Mouse (Mus musculus) neural tube, embryonic 13.5 days (tissue): ENCODE results near the gene Mrps6. TPM values are rescaled to one million over a fixed set of nuclear protein-coding genes. Genes with fewer than 3 reads are reported as not detected.
A peak's percentile ranks its signal among the peaks of the same experiment; 100 is the strongest.
"Not testable (repeated sequence)": the region's sequence is repeated elsewhere in the genome, so short reads cannot be mapped to it uniquely, and the experiment has no call there.

Experiments used
- ATAC-seq: fragments of 200-750 bp; cut with Nextera tagmentation; 2 replicates; pipeline ENCODE4 v1.8.0; 2017; ENCODE audit warnings: low read depth, mild to moderate bottlenecking, moderate TSS enrichment, moderate library complexity
- H3K27ac ChIP-seq: fragments of 300-500 bp; sonication (generic); replicated peaks from 2 replicates; pipeline ENCODE4 v1.5.1; 2015; ENCODE audit warnings: moderate library complexity, mild to moderate bottlenecking, inconsistent platforms
- H3K27me3 ChIP-seq: fragments of 300-500 bp; sonication (generic); 2 replicates; pipeline ENCODE4 v1.6.1; 2015; ENCODE audit warnings: mild to moderate bottlenecking, inconsistent platforms
- H3K36me3 ChIP-seq: fragments of 300-500 bp; sonication (generic); 2 replicates; pipeline ENCODE4 v1.6.1; 2015; ENCODE audit warnings: mild to moderate bottlenecking, inconsistent platforms
- H3K4me1 ChIP-seq: fragments of 300-500 bp; sonication (generic); replicated peaks from 2 replicates; pipeline ENCODE4 v1.6.1; 2015; ENCODE audit warnings: inconsistent platforms
- H3K4me2 ChIP-seq: fragments of 300-500 bp; sonication (generic); 2 replicates; pipeline ENCODE4 v1.6.1; 2015; ENCODE audit warnings: inconsistent platforms, mild to moderate bottlenecking, moderate library complexity
- H3K4me3 ChIP-seq: fragments of 300-500 bp; sonication (generic); 2 replicates; pipeline ENCODE4 v1.5.1; 2015; ENCODE audit warnings: mild to moderate bottlenecking, inconsistent platforms
- H3K9ac ChIP-seq: fragments of 300-500 bp; sonication (generic); 2 replicates; pipeline ENCODE4 v1.6.1; 2015; ENCODE audit warnings: moderate library complexity, mild to moderate bottlenecking, inconsistent platforms
- H3K9me3 ChIP-seq: fragments of 300-500 bp; sonication (generic); 2 replicates; pipeline ENCODE4 v1.6.1; 2016; ENCODE audit warnings: inconsistent platforms
- WGBS: fragments of 180-500 bp; shearing (Covaris S2); methylation state at CpG from one replicate; pipeline ENCODE4 v1.1.7; 2015; 5-methylcytosine and 5-hydroxymethylcytosine counted together
- polyA plus RNA-seq: library from polyadenylated mRNA; unstranded; fragments of >200 nt; fragmentation: Nextera tagmentation; extraction: Ambion mirVana; gene quantifications from 2 replicates; pipeline ENCODE4 v1.2.1, GENCODE M21; 2015

The Mrps6 gene
- polyA plus RNA-seq, 1 experiment from 2014 or later, result 167 TPM

DNA sequence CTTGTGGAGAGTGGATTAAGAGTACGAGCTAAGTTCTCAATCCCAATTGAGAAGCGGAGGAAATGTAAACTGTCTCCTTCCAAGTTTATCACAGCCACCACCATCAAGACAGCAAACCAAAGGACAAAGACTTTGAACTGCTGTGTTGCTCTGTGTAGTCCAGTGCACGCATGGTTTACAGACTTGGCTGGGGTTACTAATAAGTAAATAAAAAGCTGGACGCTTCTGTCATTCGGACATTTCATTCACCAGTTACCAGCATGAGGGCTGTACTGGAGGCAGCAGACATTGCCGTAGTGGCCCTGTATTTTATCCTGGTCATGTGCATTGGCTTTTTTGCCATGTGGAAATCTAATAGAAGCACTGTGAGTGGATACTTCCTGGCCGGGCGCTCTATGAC, 18.7 kb downstream of the Mrps6 start:
- Histone ChIP-seq H3K9ac (no peak overlapping the region), H3K27me3 (no peaks in the 10 kb centered on the region), H3K27ac (no peak overlapping the region), H3K4me2 (no peak overlapping the region), H3K4me1 (no peaks in the 10 kb centered on the region), H3K4me3 (no peak overlapping the region), H3K36me3 (peaks cover 36% of the 10 kb centered on the region), H3K9me3 (no peaks in the 10 kb centered on the region)
- 95% methylated on average over 8 of the region's 8 CpGs for WGBS
- ATAC-seq, result no peak

DNA sequence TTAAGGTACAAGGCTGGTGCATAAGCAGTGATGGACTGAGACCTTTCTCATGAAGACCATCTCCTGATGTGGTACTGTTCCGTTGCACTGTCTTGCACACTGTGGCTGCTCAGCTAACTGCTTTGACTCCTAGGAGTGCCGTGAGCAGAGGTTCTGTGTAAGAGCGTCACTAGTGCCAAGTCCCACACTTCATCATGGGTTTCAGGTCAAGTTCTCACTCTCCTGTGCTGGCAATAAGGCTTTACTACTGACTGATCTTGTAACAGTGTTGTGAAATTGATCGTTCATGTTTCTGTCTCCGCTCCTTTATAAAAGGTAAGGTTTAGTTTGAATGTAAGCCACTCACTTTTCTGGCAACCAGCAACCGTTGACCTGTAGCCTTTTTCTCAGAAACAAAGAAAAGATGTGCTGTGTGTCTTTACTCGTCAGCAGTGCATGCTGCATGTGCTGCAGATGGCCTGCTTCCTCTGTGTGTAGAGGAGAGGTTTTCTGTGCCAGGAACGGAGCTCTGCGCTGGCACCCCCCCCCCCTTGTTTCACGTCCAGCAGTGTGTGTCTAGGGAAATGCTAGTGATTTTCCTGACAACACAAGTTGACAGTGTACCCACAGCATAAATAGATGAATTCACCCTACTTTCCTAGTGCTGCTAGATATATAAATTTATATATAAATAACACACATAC, 25.8 kb downstream of the Mrps6 start:
- Histone ChIP-seq H3K9ac (no peak overlapping the region), H3K36me3 (peaks cover 19% of the 10 kb centered on the region), H3K9me3 (no peaks in the 10 kb centered on the region), H3K4me2 (no peak overlapping the region), H3K27ac (no peak overlapping the region), H3K27me3 (no peaks in the 10 kb centered on the region), H3K4me3 (no peak overlapping the region), H3K4me1 (peaks cover 9% of the 10 kb centered on the region; the same call in 1 of the 2 replicates)
- WGBS, result 79% methylated on average over 10 of the region's 10 CpGs
- ATAC-seq, result no peak

- WGBS, result 55% methylated on average over 3 of the region's 3 CpGs
- no peak overlapping the region for H3K4me3 ChIP-seq
- H3K27me3 ChIP-seq, result no peaks in the 10 kb centered on the region
- H3K9ac ChIP-seq, result no peak overlapping the region
- peaks cover 6% of the 10 kb centered on the region; the same call in 1 of the 2 replicates for H3K4me1 ChIP-seq
- peaks cover 3% of the 10 kb centered on the region; the same call in 1 of the 2 replicates for H3K36me3 ChIP-seq
- no peaks in the 10 kb centered on the region for H3K9me3 ChIP-seq
- H3K4me2 ChIP-seq, result no peak overlapping the region
- no peak overlapping the region for H3K27ac ChIP-seq
- no peak for ATAC-seq
These were observed 31.2 kb downstream of the Mrps6 start for GRCm38 (mm10) chr16:92089225-92089624.

DNA sequence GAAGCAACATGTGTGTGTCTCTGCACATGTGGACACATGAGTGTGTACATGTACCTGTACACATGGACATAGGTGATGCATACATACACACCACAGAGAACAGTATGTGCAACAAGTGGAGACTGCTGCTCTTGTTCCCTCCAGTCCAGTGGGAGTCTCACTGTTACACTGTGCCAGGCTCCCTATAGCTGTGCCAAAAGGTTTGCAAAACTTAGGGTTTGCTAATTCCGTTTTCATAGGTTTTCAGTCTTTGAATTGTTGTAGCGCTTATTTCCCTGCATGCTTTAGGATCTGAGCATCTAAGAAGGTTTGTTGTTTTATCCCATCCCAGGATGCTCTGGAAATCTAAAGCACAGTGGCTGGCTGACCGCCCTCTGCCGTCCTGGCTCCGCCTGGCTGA, 33.8 kb downstream of the Mrps6 start:
- Histone ChIP-seq H3K9ac (no peak overlapping the region), H3K4me1 (peaks cover 3% of the 10 kb centered on the region; the same call in 1 of the 2 replicates), H3K36me3 (peaks cover 7% of the 10 kb centered on the region; the same call in 1 of the 2 replicates), H3K9me3 (no peaks in the 10 kb centered on the region), H3K4me3 (no peak overlapping the region), H3K4me2 (no peak overlapping the region), H3K27me3 (no peaks in the 10 kb centered on the region), H3K27ac (no peak overlapping the region)
- 84% methylated on average over 5 of the region's 5 CpGs for WGBS
- ATAC-seq, result no peak

GRCm38 (mm10) chr16:92098351-92099051, 40.4 kb downstream of the Mrps6 start:
- 58% methylated on average over 10 of the region's 10 CpGs for WGBS
- peaks cover 36% of the 10 kb centered on the region for H3K4me1 ChIP-seq
- ATAC-seq, result no peak
- no peaks in the 10 kb centered on the region for H3K9me3 ChIP-seq
- H3K4me2 ChIP-seq, result no peak overlapping the region
- H3K36me3 ChIP-seq, result peaks cover 16% of the 10 kb centered on the region
- no peaks in the 10 kb centered on the region for H3K27me3 ChIP-seq
- H3K4me3 ChIP-seq, result no peak overlapping the region
- H3K9ac ChIP-seq, result no peak overlapping the region
- no peak overlapping the region for H3K27ac ChIP-seq

GRCm38 (mm10) chr16:92099598-92099997, 41.5 kb downstream of the Mrps6 start:
- 0 out of 2 replicates have a peak overlapping the region, but pooled peaks have one; percentile 18 for H3K27ac ChIP-seq
- no peak overlapping the region for H3K4me2 ChIP-seq
- WGBS, result 89% methylated on average over 16 of the region's 16 CpGs
- H3K36me3 ChIP-seq, result peaks cover 10% of the 10 kb centered on the region
- H3K4me3 ChIP-seq, result no peak overlapping the region
- H3K4me1 ChIP-seq, result peaks cover 45% of the 10 kb centered on the region
- H3K9ac ChIP-seq, result no peak overlapping the region
- H3K27me3 ChIP-seq, result no peaks in the 10 kb centered on the region
- ATAC-seq, result no peak
- no peaks in the 10 kb centered on the region for H3K9me3 ChIP-seq

DNA sequence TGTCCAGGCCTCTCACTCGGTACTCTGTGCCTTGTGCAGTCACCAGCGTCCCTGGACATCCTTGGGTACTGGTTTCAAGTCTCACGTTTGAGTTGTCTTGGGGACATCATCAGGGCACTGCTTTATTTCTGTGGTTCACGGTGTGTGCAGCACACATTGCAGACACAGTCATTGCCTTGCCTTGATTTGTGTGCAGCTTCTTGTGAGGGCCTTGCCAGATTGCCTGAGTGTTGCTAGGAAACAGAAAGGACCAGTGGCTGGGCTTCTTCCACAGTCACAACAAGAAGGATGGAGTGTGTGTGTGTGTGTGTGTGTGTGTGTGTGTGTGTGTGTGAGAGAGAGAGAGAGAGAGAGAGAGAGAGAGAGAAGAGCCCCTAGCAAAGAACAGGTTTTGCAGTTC, 42.0 kb downstream of the Mrps6 start:
- no peak overlapping the region for H3K9ac ChIP-seq
- H3K27me3 ChIP-seq, result no peaks in the 10 kb centered on the region
- peaks cover 45% of the 10 kb centered on the region for H3K4me1 ChIP-seq
- WGBS, result 55% methylated on average over 4 of the region's 4 CpGs
- H3K27ac ChIP-seq, result 0 out of 2 replicates have a peak overlapping the region, but pooled peaks have one; percentile 18
- ATAC-seq, result peak; percentile 60
- no peak overlapping the region for H3K4me2 ChIP-seq
- no peak overlapping the region for H3K4me3 ChIP-seq
- H3K36me3 ChIP-seq, result peaks cover 10% of the 10 kb centered on the region; the same call in 1 of the 2 replicates
- no peaks in the 10 kb centered on the region for H3K9me3 ChIP-seq

GRCm38 (mm10) chr16:92102115-92102514, 44.0 kb downstream of the Mrps6 start:
- Histone ChIP-seq H3K27me3 (no peaks in the 10 kb centered on the region), H3K9me3 (no peaks in the 10 kb centered on the region), H3K4me2 (no peak overlapping the region), H3K36me3 (peaks cover 12% of the 10 kb centered on the region; the same call in 1 of the 2 replicates), H3K27ac (no peak overlapping the region), H3K9ac (no peak overlapping the region), H3K4me1 (peaks cover 45% of the 10 kb centered on the region), H3K4me3 (no peak overlapping the region)
- ATAC-seq, result no peak
- WGBS, result 80% methylated on average over 5 of the region's 5 CpGs

DNA sequence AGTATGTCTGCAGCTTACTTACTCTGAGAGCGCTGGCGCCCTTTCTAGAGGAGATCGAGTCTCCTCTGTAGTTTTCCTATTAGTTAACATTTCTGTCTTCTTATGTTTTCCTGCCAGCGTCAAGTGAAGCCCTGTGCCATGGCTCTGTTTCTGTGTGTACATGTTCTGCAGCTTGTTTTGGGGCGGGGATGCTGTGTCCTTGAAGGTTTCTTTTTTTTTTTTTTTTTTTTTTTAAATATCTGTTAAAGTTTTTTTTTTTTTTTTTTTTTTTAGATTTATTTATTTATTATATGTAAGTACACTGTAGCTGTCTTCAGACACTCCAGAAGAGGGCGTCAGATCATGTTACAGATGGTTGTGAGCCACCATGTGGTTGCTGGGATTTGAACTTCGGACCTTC, 44.9 kb downstream of the Mrps6 start:
- Histone ChIP-seq H3K36me3 (peaks cover 12% of the 10 kb centered on the region; the same call in 1 of the 2 replicates), H3K4me1 (peaks cover 41% of the 10 kb centered on the region)
- H3K4me2 ChIP-seq, ATAC-seq, H3K9ac ChIP-seq, H3K27me3 ChIP-seq, H3K27ac ChIP-seq, H3K9me3 ChIP-seq, H3K4me3 ChIP-seq: not testable (repeated sequence)
- WGBS, result 97% methylated on average over 6 of the region's 7 CpGs

- Histone ChIP-seq H3K9ac (no peak overlapping the region), H3K36me3 (peaks cover 12% of the 10 kb centered on the region; the same call in 1 of the 2 replicates), H3K4me1 (peaks cover 33% of the 10 kb centered on the region), H3K9me3 (no peaks in the 10 kb centered on the region), H3K27ac (peak overlapping the region; percentile 13; the same call in 1 of the 2 replicates), H3K27me3 (no peaks in the 10 kb centered on the region), H3K4me3 (no peak overlapping the region), H3K4me2 (no peak overlapping the region)
- WGBS, result 29% methylated on average over 9 of the region's 9 CpGs
- peak; percentile 36; the same call in 1 of the 2 replicates for ATAC-seq
These were observed 45.7 kb downstream of the Mrps6 start for GRCm38 (mm10) chr16:92103572-92104331.

DNA sequence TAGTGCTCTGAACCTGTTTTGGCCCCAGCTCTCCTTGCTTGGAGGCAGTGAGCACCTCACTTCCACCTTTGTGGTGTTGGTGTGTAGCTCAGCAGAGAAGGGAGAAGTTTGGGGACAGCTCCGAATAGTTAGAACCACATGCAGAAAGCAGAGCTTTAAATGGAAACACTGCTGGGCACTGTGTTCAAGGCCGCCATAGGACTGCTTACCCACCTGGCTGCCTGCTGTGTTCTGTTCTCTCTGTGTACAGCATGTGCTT, 46.2 kb downstream of the Mrps6 start:
- no peak overlapping the region for H3K9ac ChIP-seq
- no peak overlapping the region for H3K4me3 ChIP-seq
- H3K27ac ChIP-seq, result peak overlapping the region; percentile 13; the same call in 1 of the 2 replicates
- H3K9me3 ChIP-seq, result no peaks in the 10 kb centered on the region
- WGBS, result 80% methylated on average over 2 of the region's 2 CpGs
- ATAC-seq, result no peak
- no peak overlapping the region for H3K4me2 ChIP-seq
- peaks cover 12% of the 10 kb centered on the region; the same call in 1 of the 2 replicates for H3K36me3 ChIP-seq
- H3K27me3 ChIP-seq, result no peaks in the 10 kb centered on the region
- peaks cover 27% of the 10 kb centered on the region for H3K4me1 ChIP-seq

- H3K9ac ChIP-seq, result no peak overlapping the region
- no peak overlapping the region for H3K27ac ChIP-seq
- no peaks in the 10 kb centered on the region for H3K9me3 ChIP-seq
- H3K27me3 ChIP-seq, result no peaks in the 10 kb centered on the region
- WGBS, result 100% methylated on average over 2 of the region's 2 CpGs
- H3K4me1 ChIP-seq, result peaks cover 22% of the 10 kb centered on the region
- no peak overlapping the region for H3K4me3 ChIP-seq
- ATAC-seq, result no peak
- peaks cover 12% of the 10 kb centered on the region; the same call in 1 of the 2 replicates for H3K36me3 ChIP-seq
- H3K4me2 ChIP-seq, result no peak overlapping the region
These were observed 46.9 kb downstream of the Mrps6 start for GRCm38 (mm10) chr16:92104951-92105350.
